Mouse (Mus musculus) stomach, embryonic 15.5 days (tissue): ENCODE data around the gene Lsm3. TPM values are rescaled to one million over a fixed set of nuclear protein-coding genes. Genes with fewer than 3 reads are reported as not detected.

Experiments used
- ATAC-seq: fragments of 200-750 bp; cut with Nextera tagmentation; 2 replicates; pipeline ENCODE4 v1.8.0; 2017; ENCODE audit warnings: low read depth, moderate number of reproducible peaks, moderate TSS enrichment; ENCODE audit not compliant: insufficient read depth, low FRiP score
- H3K27ac ChIP-seq: fragments of 300-500 bp; sonication (generic); 2 replicates; pipeline ENCODE4 v1.5.1; 2015; ENCODE audit warnings: mild to moderate bottlenecking, inconsistent platforms
- H3K27me3 ChIP-seq: fragments of 300-500 bp; sonication (generic); replicated peaks from 2 replicates; pipeline ENCODE4 v1.6.1; 2015; ENCODE audit warnings: inconsistent platforms
- H3K36me3 ChIP-seq: fragments of 300-500 bp; sonication (generic); 2 replicates; pipeline ENCODE4 v1.6.1; 2015; ENCODE audit warnings: inconsistent platforms
- H3K4me1 ChIP-seq: fragments of 300-500 bp; sonication (generic); 2 replicates; pipeline ENCODE4 v1.6.1; 2015; ENCODE audit warnings: inconsistent platforms
- H3K4me2 ChIP-seq: fragments of 300-500 bp; sonication (generic); 2 replicates; pipeline ENCODE4 v1.6.1; 2015; ENCODE audit warnings: mild to moderate bottlenecking, inconsistent platforms
- H3K4me3 ChIP-seq: fragments of 300-500 bp; sonication (generic); replicated peaks from 2 replicates; pipeline ENCODE4 v1.5.1; 2015; ENCODE audit warnings: inconsistent platforms
- H3K9ac ChIP-seq: fragments of 300-500 bp; sonication (generic); 2 replicates; pipeline ENCODE4 v1.6.1; 2015; ENCODE audit warnings: inconsistent platforms
- H3K9me3 ChIP-seq: fragments of 300-500 bp; sonication (generic); 2 replicates; pipeline ENCODE4 v1.6.1; 2016; ENCODE audit warnings: inconsistent platforms
- WGBS: fragments of 180-500 bp; shearing (Covaris S2); methylation state at CpG from one replicate; pipeline ENCODE4 v1.1.7; 2015; 5-methylcytosine and 5-hydroxymethylcytosine counted together
- polyA plus RNA-seq: library from polyadenylated mRNA; unstranded; fragments of >200 nt; fragmentation: Nextera tagmentation; extraction: Ambion mirVana; gene quantifications from 2 replicates; pipeline ENCODE4 v1.2.1, GENCODE M21; 2015

Gene Lsm3
- polyA plus RNA-seq, 1 experiment from 2014 or later: 248 TPM

- 0 out of 2 replicates have a peak overlapping the region, but pooled peaks have one; percentile 44 for H3K27ac ChIP-seq
- peaks cover 16% of the 10 kb centered on the region for H3K36me3 ChIP-seq
- peak overlapping the region; percentile 88 for H3K4me3 ChIP-seq
- no peak for ATAC-seq
- peaks cover 6% of the 10 kb centered on the region for H3K4me1 ChIP-seq
- WGBS: 18% methylated on average over 10 of the region's 10 CpGs
- H3K27me3 ChIP-seq: no peaks in the 10 kb centered on the region
- H3K4me2 ChIP-seq: peak overlapping the region; percentile 69
- peak overlapping the region; percentile 52; the same call in 1 of the 2 replicates for H3K9ac ChIP-seq
- no peaks in the 10 kb centered on the region for H3K9me3 ChIP-seq
These were observed 878 bp upstream of the Lsm3 start for GRCm38 (mm10) chr6:91514737-91515362.

- Histone ChIP-seq H3K9ac (no peak overlapping the region), H3K4me2 (no peak overlapping the region), H3K27me3 (no peaks in the 10 kb centered on the region), H3K36me3 (peaks cover 29% of the 10 kb centered on the region), H3K27ac (no peak overlapping the region), H3K4me1 (peaks cover 6% of the 10 kb centered on the region), H3K4me3 (no peak overlapping the region), H3K9me3 (no peaks in the 10 kb centered on the region)
- ATAC-seq: no peak
- WGBS: 88% methylated on average over 7 of the region's 7 CpGs
These were observed 2.8 kb downstream of the Lsm3 start for GRCm38 (mm10) chr6:91518454-91519020.

- Histone ChIP-seq H3K36me3 (peaks cover 29% of the 10 kb centered on the region), H3K4me2 (no peak overlapping the region), H3K9ac (no peak overlapping the region), H3K4me1 (no peaks in the 10 kb centered on the region), H3K27ac (no peak overlapping the region), H3K27me3 (no peaks in the 10 kb centered on the region), H3K4me3 (no peak overlapping the region), H3K9me3 (no peaks in the 10 kb centered on the region)
- WGBS: 88% methylated on average over 5 of the region's 5 CpGs
- no peak for ATAC-seq
These were observed 7.1 kb downstream of the Lsm3 start for GRCm38 (mm10) chr6:91522816-91523215.

- no peak overlapping the region for H3K4me3 ChIP-seq
- H3K27me3 ChIP-seq: no peaks in the 10 kb centered on the region
- ATAC-seq: no peak
- H3K36me3 ChIP-seq: peaks cover 6% of the 10 kb centered on the region; the same call in 1 of the 2 replicates
- no peaks in the 10 kb centered on the region for H3K9me3 ChIP-seq
- H3K27ac ChIP-seq: no peak overlapping the region
- H3K9ac ChIP-seq: no peak overlapping the region
- H3K4me1 ChIP-seq: no peaks in the 10 kb centered on the region
- 84% methylated on average over 4 of the region's 4 CpGs for WGBS
- H3K4me2 ChIP-seq: no peak overlapping the region
These were observed 9.8 kb downstream of the Lsm3 start for GRCm38 (mm10) chr6:91525544-91525943.

GRCm38 (mm10) chr6:91527227-91527860 is 11.6 kb downstream of the Lsm3 start:
- ATAC-seq: no peak
- Histone ChIP-seq H3K4me3 (no peak overlapping the region), H3K27me3 (no peaks in the 10 kb centered on the region), H3K4me2 (no peak overlapping the region), H3K27ac (no peak overlapping the region), H3K4me1 (peaks cover under 1% of the 10 kb centered on the region; the same call in 1 of the 2 replicates), H3K9me3 (no peaks in the 10 kb centered on the region), H3K9ac (no peak overlapping the region), H3K36me3 (0 out of 2 replicates have a peak, but pooled peaks cover 5% of the 10 kb centered on the region)
- 46% methylated on average over 5 of the region's 5 CpGs for WGBS

GRCm38 (mm10) chr6:91528265-91528664 is 12.5 kb downstream of the Lsm3 start:
- no peak overlapping the region for H3K9ac ChIP-seq
- 80% methylated on average over 7 of the region's 7 CpGs for WGBS
- H3K27ac ChIP-seq: no peak overlapping the region
- H3K9me3 ChIP-seq: no peaks in the 10 kb centered on the region
- H3K4me1 ChIP-seq: peaks cover 6% of the 10 kb centered on the region; the same call in 1 of the 2 replicates
- no peak overlapping the region for H3K4me3 ChIP-seq
- H3K4me2 ChIP-seq: no peak overlapping the region
- H3K27me3 ChIP-seq: no peaks in the 10 kb centered on the region
- H3K36me3 ChIP-seq: no peaks in the 10 kb centered on the region
- no peak for ATAC-seq

GRCm38 (mm10) chr6:91530673-91531072 is 14.9 kb downstream of the Lsm3 start:
- WGBS: 85% methylated on average over 8 of the region's 8 CpGs
- H3K27ac ChIP-seq: no peak overlapping the region

GRCm38 (mm10) chr6:91531276-91531675 is 15.5 kb downstream of the Lsm3 start:
- no peak overlapping the region for H3K4me2 ChIP-seq
- H3K9ac ChIP-seq: no peak overlapping the region
- no peak for ATAC-seq
- H3K27me3 ChIP-seq: no peaks in the 10 kb centered on the region
- WGBS: 71% methylated on average over 6 of the region's 6 CpGs
- H3K36me3 ChIP-seq: no peaks in the 10 kb centered on the region
- no peaks in the 10 kb centered on the region for H3K9me3 ChIP-seq
- no peak overlapping the region for H3K4me3 ChIP-seq
- H3K27ac ChIP-seq: no peak overlapping the region
- peaks cover 12% of the 10 kb centered on the region; the same call in 1 of the 2 replicates for H3K4me1 ChIP-seq

More at GRCm38 (mm10) chr6:91530673-91531072, 14.9 kb downstream of the Lsm3 start:
- Histone ChIP-seq H3K9ac (no peak overlapping the region), H3K4me1 (peaks cover 12% of the 10 kb centered on the region; the same call in 1 of the 2 replicates), H3K4me3 (no peak overlapping the region), H3K36me3 (no peaks in the 10 kb centered on the region), H3K27me3 (no peaks in the 10 kb centered on the region), H3K9me3 (no peaks in the 10 kb centered on the region), H3K4me2 (no peak overlapping the region)
- no peak for ATAC-seq

- Histone ChIP-seq H3K4me3 (no peak overlapping the region), H3K27ac (no peak overlapping the region), H3K4me2 (no peak overlapping the region), H3K9me3 (no peaks in the 10 kb centered on the region), H3K4me1 (peaks cover 12% of the 10 kb centered on the region; the same call in 1 of the 2 replicates), H3K9ac (no peak overlapping the region), H3K36me3 (no peaks in the 10 kb centered on the region), H3K27me3 (no peaks in the 10 kb centered on the region)
- WGBS: 42% methylated on average over 6 of the region's 6 CpGs
- no peak for ATAC-seq
These were observed 16.9 kb downstream of the Lsm3 start for GRCm38 (mm10) chr6:91532661-91533060.

GRCm38 (mm10) chr6:91533359-91533758 is 17.6 kb downstream of the Lsm3 start:
- Histone ChIP-seq H3K27me3 (no peaks in the 10 kb centered on the region), H3K4me1 (peaks cover 12% of the 10 kb centered on the region; the same call in 1 of the 2 replicates), H3K9me3 (no peaks in the 10 kb centered on the region), H3K4me3 (no peak overlapping the region), H3K36me3 (no peaks in the 10 kb centered on the region), H3K9ac (no peak overlapping the region), H3K4me2 (no peak overlapping the region), H3K27ac (no peak overlapping the region)
- 15% methylated on average over 5 of the region's 5 CpGs for WGBS
- ATAC-seq: no peak

- 22% methylated on average over 2 of the region's 2 CpGs for WGBS
- no peaks in the 10 kb centered on the region for H3K27me3 ChIP-seq
- no peak overlapping the region for H3K4me3 ChIP-seq
- no peaks in the 10 kb centered on the region for H3K9me3 ChIP-seq
- H3K27ac ChIP-seq: no peak overlapping the region
- no peak overlapping the region for H3K4me2 ChIP-seq
- ATAC-seq: no peak
- H3K4me1 ChIP-seq: peaks cover 12% of the 10 kb centered on the region; the same call in 1 of the 2 replicates
- H3K9ac ChIP-seq: no peak overlapping the region
- H3K36me3 ChIP-seq: no peaks in the 10 kb centered on the region
These were observed 18.0 kb downstream of the Lsm3 start for GRCm38 (mm10) chr6:91533771-91534170.

- WGBS: 76% methylated on average over 4 of the region's 4 CpGs
- Histone ChIP-seq H3K9ac (no peak overlapping the region), H3K36me3 (no peaks in the 10 kb centered on the region), H3K27ac (no peak overlapping the region), H3K27me3 (no peaks in the 10 kb centered on the region), H3K4me1 (peaks cover 12% of the 10 kb centered on the region; the same call in 1 of the 2 replicates), H3K4me3 (no peak overlapping the region), H3K4me2 (no peak overlapping the region), H3K9me3 (no peaks in the 10 kb centered on the region)
- ATAC-seq: no peak
These were observed 18.5 kb downstream of the Lsm3 start for GRCm38 (mm10) chr6:91534268-91534667.
